Mouse (Mus musculus) MEL (cell line): ENCODE results near the gene Lyg2. TPM values are rescaled to one million over a fixed set of nuclear protein-coding genes. Genes with fewer than 3 reads are reported as not detected.

Source experiments
- DNase-seq: peaks from one replicate; pipeline ENCODE4 v3.0.0; 2011; ENCODE audit warnings: low read depth, low spot score
- H3K27ac ChIP-seq: 2 replicates; pipeline ENCODE4 v1.5.1; 2012; ENCODE audit warnings: low read depth, mild to moderate bottlenecking, control low read depth, low read length, moderate library complexity; ENCODE audit not compliant: control insufficient read depth
- H3K27me3 ChIP-seq, 2 experiments: fragments of 150-350 bp in 1 of 2; sonication (generic) in 1 of 2; 2 replicates each; pipeline ENCODE4 v1.6.1; 2012; ENCODE audit warnings: low read length in 2 of 2, mild to moderate bottlenecking in 2 of 2, improper control_type of control experiment in 1 of 2, moderate library complexity in 1 of 2; ENCODE audit not compliant: insufficient read depth in 2 of 2, control insufficient read depth in 1 of 2
- H3K36me3 ChIP-seq, 2 experiments: 2 replicates each; pipeline ENCODE4 v1.6.1; 2012 to 2014; ENCODE audit warnings: low read length in 2 of 2, improper control_type of control experiment in 1 of 2, inconsistent platforms in 1 of 2, mild to moderate bottlenecking in 1 of 2; ENCODE audit not compliant: insufficient read depth in 2 of 2, control insufficient read depth in 1 of 2
- H3K4me1 ChIP-seq, 2 experiments: fragments of 150-350 bp in 1 of 2; sonication (generic) in 1 of 2; 2 replicates each; pipeline ENCODE4 v1.6.1; 2012; ENCODE audit warnings: low read length in 2 of 2, improper control_type of control experiment in 1 of 2, mild to moderate bottlenecking in 1 of 2; ENCODE audit not compliant: insufficient read depth in 2 of 2, control insufficient read depth in 1 of 2
- H3K4me3 ChIP-seq, 2 experiments: fragments of 150-350 bp in 1 of 2; sonication (generic) in 1 of 2; 2 replicates each; pipeline ENCODE4 v1.5.1; 2012; ENCODE audit warnings: low read depth in 2 of 2, low read length in 2 of 2, mild to moderate bottlenecking in 2 of 2, moderate library complexity in 2 of 2, control low read depth in 1 of 2, improper control_type of control experiment in 1 of 2; ENCODE audit not compliant: control insufficient read depth in 1 of 2, insufficient read depth in 1 of 2
- H3K79me2 ChIP-seq: 2 replicates; pipeline ENCODE4 v1.6.1; 2012; ENCODE audit warnings: mild to moderate bottlenecking, low read length, moderate library complexity; ENCODE audit not compliant: control insufficient read depth, poor library complexity, insufficient read depth
- H3K9ac ChIP-seq: 2 replicates; pipeline ENCODE4 v1.6.1; 2012; ENCODE audit warnings: low read depth, mild to moderate bottlenecking, control low read depth, low read length, moderate library complexity; ENCODE audit not compliant: control insufficient read depth, poor library complexity, severe bottlenecking
- H3K9me3 ChIP-seq: fragments of 150-350 bp; sonication (generic); replicated peaks from 2 replicates; pipeline ENCODE4 v1.6.1; 2012; ENCODE audit warnings: mild to moderate bottlenecking, low read length, improper control_type of control experiment, moderate library complexity; ENCODE audit not compliant: insufficient read depth
- CHD2 ChIP-seq: IDR thresholded peaks from 2 replicates; pipeline ENCODE4 v1.6.1; 2011; ENCODE audit warnings: low read length, improper control_type of control experiment
- E2F4 ChIP-seq: IDR thresholded peaks from 2 replicates; pipeline ENCODE4 v1.6.1; 2011; ENCODE audit warnings: low read depth, low read length, improper control_type of control experiment, borderline replicate concordance
- ELF1 ChIP-seq: IDR thresholded peaks from 2 replicates; pipeline ENCODE4 v1.6.1; 2014; ENCODE audit warnings: low read depth, mild to moderate bottlenecking, inconsistent platforms, low read length, improper control_type of control experiment, moderate library complexity
- EP300 ChIP-seq, 2 experiments: IDR thresholded peaks; 2 replicates each; pipeline ENCODE4 v1.6.1; 2011; ENCODE audit warnings: improper control_type of control experiment in 2 of 2, low read length in 2 of 2, low read depth in 1 of 2, mild to moderate bottlenecking in 1 of 2
- ETS1 ChIP-seq: IDR thresholded peaks from 2 replicates; pipeline ENCODE4 v1.6.1; 2012; ENCODE audit warnings: low read depth, mild to moderate bottlenecking, inconsistent platforms, low read length, improper control_type of control experiment, moderate library complexity
- GABPA ChIP-seq: IDR thresholded peaks from 2 replicates; pipeline ENCODE4 v1.6.1; 2012; ENCODE audit warnings: low read depth, mild to moderate bottlenecking, inconsistent platforms, low read length, improper control_type of control experiment, moderate library complexity
- GATA1 ChIP-seq: IDR thresholded peaks from 2 replicates; pipeline ENCODE4 v1.6.1; 2011; ENCODE audit warnings: low read depth, low read length, improper control_type of control experiment
- JUND ChIP-seq: IDR thresholded peaks from 2 replicates; pipeline ENCODE4 v1.6.1; 2011; ENCODE audit warnings: low read depth, mild to moderate bottlenecking, improper control_type of control experiment, low read length
- KAT2A ChIP-seq: conservative IDR thresholded peaks from 2 replicates; pipeline ENCODE4 v1.6.1; 2012; ENCODE audit warnings: low read depth, low read length, improper control_type of control experiment, inconsistent platforms
- MAX ChIP-seq: IDR thresholded peaks from 2 replicates; pipeline ENCODE4 v1.6.1; 2011; ENCODE audit warnings: low read length, improper control_type of control experiment
- MEF2A ChIP-seq: IDR thresholded peaks from 2 replicates; pipeline ENCODE4 v1.6.1; 2014; ENCODE audit warnings: low read depth, mild to moderate bottlenecking, inconsistent platforms, low read length, improper control_type of control experiment; ENCODE audit not compliant: poor library complexity, insufficient replicate concordance, severe bottlenecking; ENCODE audit errors: extremely low read depth
- MXI1 ChIP-seq: IDR thresholded peaks from 2 replicates; pipeline ENCODE4 v1.6.1; 2011; ENCODE audit warnings: mild to moderate bottlenecking, low read depth, low read length, improper control_type of control experiment
- MYB ChIP-seq: IDR thresholded peaks from 2 replicates; pipeline ENCODE4 v1.6.1; 2011; ENCODE audit warnings: mild to moderate bottlenecking, low read depth, low read length, improper control_type of control experiment
- MYC ChIP-seq: IDR thresholded peaks from 2 replicates; pipeline ENCODE4 v1.6.1; 2011; ENCODE audit warnings: low read depth, mild to moderate bottlenecking, low read length, improper control_type of control experiment, moderate library complexity
- NELFE ChIP-seq: IDR thresholded peaks from 2 replicates; pipeline ENCODE4 v1.6.1; 2011; ENCODE audit warnings: low read depth, low read length, improper control_type of control experiment
- POLR2A ChIP-seq, 2 experiments: IDR thresholded peaks; 2 replicates each; pipeline ENCODE4 v1.6.1; 2011 to 2012; ENCODE audit warnings: low read length in 2 of 2, mild to moderate bottlenecking in 2 of 2, control low read depth in 1 of 2, improper control_type of control experiment in 1 of 2, low read depth in 1 of 2, moderate library complexity in 1 of 2; ENCODE audit not compliant: control insufficient read depth in 1 of 2, insufficient read depth in 1 of 2, poor library complexity in 1 of 2
- POLR2AphosphoS2 ChIP-seq: IDR thresholded peaks from 2 replicates; pipeline ENCODE4 v1.6.1; 2011; ENCODE audit warnings: low read length, improper control_type of control experiment
- RCOR1 ChIP-seq: IDR thresholded peaks from 2 replicates; pipeline ENCODE4 v1.6.1; 2012; ENCODE audit warnings: low read depth, mild to moderate bottlenecking, inconsistent platforms, low read length, improper control_type of control experiment
- SIN3A ChIP-seq: IDR thresholded peaks from 2 replicates; pipeline ENCODE4 v1.6.1; 2012; ENCODE audit warnings: low read length, improper control_type of control experiment, inconsistent platforms
- SMC3 ChIP-seq: IDR thresholded peaks from 2 replicates; pipeline ENCODE4 v1.6.1; 2011; ENCODE audit warnings: low read depth, low read length, improper control_type of control experiment
- TAL1 ChIP-seq: IDR thresholded peaks from 2 replicates; pipeline ENCODE4 v1.6.1; 2012; ENCODE audit warnings: mild to moderate bottlenecking, inconsistent platforms, low read length, moderate library complexity, mixed read lengths
- TBP ChIP-seq: IDR thresholded peaks from 2 replicates; pipeline ENCODE4 v1.8.0; 2011; ENCODE audit warnings: low read depth, low read length, improper control_type of control experiment
- USF1 ChIP-seq: IDR thresholded peaks from 2 replicates; pipeline ENCODE4 v1.6.1; 2014; ENCODE audit warnings: low read depth, mild to moderate bottlenecking, inconsistent platforms, low read length, improper control_type of control experiment, moderate library complexity
- USF2 ChIP-seq, 2 experiments: IDR thresholded peaks; 2 replicates each; pipeline ENCODE4 v1.6.1; 2011 to 2012; ENCODE audit warnings: improper control_type of control experiment in 2 of 2, low read length in 2 of 2, borderline replicate concordance in 1 of 2, inconsistent platforms in 1 of 2, low read depth in 1 of 2, mild to moderate bottlenecking in 1 of 2; ENCODE audit not compliant: insufficient read depth in 1 of 2
- ZC3H11A ChIP-seq: IDR thresholded peaks from 2 replicates; pipeline ENCODE4 v1.6.1; 2012; ENCODE audit warnings: low read depth, mild to moderate bottlenecking, inconsistent platforms, low read length, improper control_type of control experiment
- ZKSCAN1 ChIP-seq: IDR thresholded peaks from 2 replicates; pipeline ENCODE4 v1.6.1; 2012; ENCODE audit warnings: low read depth, mild to moderate bottlenecking, inconsistent platforms, low read length, improper control_type of control experiment, moderate library complexity
- ZMIZ1 ChIP-seq: IDR thresholded peaks from 2 replicates; pipeline ENCODE4 v1.6.1; 2012; ENCODE audit warnings: low read depth, mild to moderate bottlenecking, inconsistent platforms, low read length, improper control_type of control experiment, moderate library complexity
- ZNF384 ChIP-seq: IDR thresholded peaks from 2 replicates; pipeline ENCODE4 v1.6.1; 2012; ENCODE audit warnings: low read depth, mild to moderate bottlenecking, inconsistent platforms, low read length, improper control_type of control experiment
- polyA plus RNA-seq, 2 experiments: library from polyadenylated mRNA; stranded (reverse) in 1 of 2; unstranded in 1 of 2; fragments of >175 nt in 1 of 2; fragments of >200 nt in 1 of 2; gene quantifications; 2 replicates each; pipeline versions ENCODE4 v1.2.1 to v1.2.4; 2012; ENCODE audit warnings: low replicate concordance in 2 of 2, low read depth in 1 of 2; ENCODE audit not compliant: insufficient read length in 2 of 2, insufficient read depth in 1 of 2, missing spikeins in 1 of 2
- total RNA-seq: library from RNA; depleted of rRNA; stranded (reverse); fragments of 300-350 nt; gene quantifications from 2 replicates; pipeline ENCODE4 v1.2.3, GENCODE M21; 2012

Lyg2 gene
- total and polyA plus RNA-seq, 3 experiments = not detected

- TF ChIP-seq E2F4 (peak; percentile 87), JUND (0 out of 2 replicates have a peak, but pooled peaks have one; percentile 29), MYC (peak; percentile 85)
Measured at GRCm38 (mm10) chr1:37890025-37890652, 26.2 kb downstream of the Lyg2 start, which contains the start of the genes Mitd1 and Mrpl30 (continued).

GRCm38 (mm10) chr1:37889206-37889605 lies 27.1 kb downstream of the Lyg2 start:
- H3K9ac ChIP-seq = peak overlapping the region; percentile 92
- H3K9me3 ChIP-seq = no peaks in the 10 kb centered on the region
- H3K27ac ChIP-seq = no peak overlapping the region; the same call in 1 of the 2 replicates
- H3K4me1 ChIP-seq = peaks cover 0 to 14% of the 10 kb centered on the region in 2 experiments; a peak in 1 of 4 replicates
- DNase-seq = peak; percentile 40
- peak overlapping the region; percentile 79 to 92 for H3K4me3 ChIP-seq
- TF ChIP-seq USF1 (no peak), MEF2A (no peak), USF2 (IDR thresholded peaks at IDR 0.05; ENCODE audit: borderline replicate concordance in 1 of 2, insufficient read depth in 1 of 2, low read depth in 1 of 2, low read length in 2 of 2) (no peak), KAT2A (no peak), GATA1 (no peak), ZMIZ1 (no peak), ZNF384 (no peak), TAL1 (no peak), RCOR1 (no peak), MAX (no peak), MYC (no peak), EP300 (IDR thresholded peaks at IDR 0.05; ENCODE audit: low read depth in 1 of 2, low read length in 2 of 2) (no peak)
- TF ChIP-seq, all 39 proteins: peak for 0
- Histone ChIP-seq H3K36me3 (peaks cover 2 to 10% of the 10 kb centered on the region in 2 experiments; a peak in 3 of 4 replicates), H3K79me2 (peaks cover 28% of the 10 kb centered on the region), H3K27me3 (no peaks in the 10 kb centered on the region)

DNA sequence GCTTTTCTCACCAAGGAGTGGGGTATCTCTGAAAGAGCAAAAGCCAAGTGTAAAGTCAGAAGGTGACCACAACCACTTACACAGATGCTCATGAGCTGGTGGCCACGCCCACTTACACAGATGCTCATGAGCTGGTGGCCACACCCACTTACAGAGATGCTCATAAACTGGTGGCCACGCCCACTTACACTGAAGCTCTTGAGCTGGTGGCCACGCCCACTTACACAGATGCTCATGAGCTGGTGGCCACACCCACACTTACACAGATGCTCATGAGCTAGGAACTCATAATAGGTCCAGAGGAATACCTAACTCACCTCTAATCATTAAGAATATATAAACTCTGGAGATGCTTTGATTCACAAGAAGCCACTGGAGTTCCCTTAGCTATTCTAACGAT lies 31.8 kb downstream of the Lyg2 start:
- H3K4me3 ChIP-seq = no peak overlapping the region
- H3K4me1 ChIP-seq = peaks cover 0 to 10% of the 10 kb centered on the region in 2 experiments; a peak in 1 of 4 replicates
- DNase-seq = peak; percentile 81
- no peak overlapping the region for H3K27ac ChIP-seq
- peaks cover 5% of the 10 kb centered on the region for H3K79me2 ChIP-seq
- no peak overlapping the region for H3K9ac ChIP-seq
- no peaks in the 10 kb centered on the region for H3K9me3 ChIP-seq
- no peak for TF ChIP-seq POLR2A (IDR thresholded peaks at IDR 0.05; ENCODE audit: control insufficient read depth in 1 of 2, insufficient read depth in 1 of 2, low read depth in 1 of 2, low read length in 2 of 2, poor library complexity in 1 of 2)
- no peak for TF ChIP-seq NELFE
- TF ChIP-seq E2F4 = no peak
- TF ChIP-seq ZC3H11A = no peak
- TF ChIP-seq KAT2A = no peak
- no peak for TF ChIP-seq SMC3
- no peak for TF ChIP-seq ZKSCAN1
- TF ChIP-seq MYB = no peak
- no peak for TF ChIP-seq SIN3A
- TF ChIP-seq ETS1 = no peak
- no peak for TF ChIP-seq POLR2AphosphoS2
- TF ChIP-seq MYC = no peak
- no peak for TF ChIP-seq ELF1
- no peak for TF ChIP-seq TBP
- no peak for TF ChIP-seq GABPA
- no peak for TF ChIP-seq EP300 (IDR thresholded peaks at IDR 0.05; ENCODE audit: low read depth in 1 of 2, low read length in 2 of 2)
- no peak for TF ChIP-seq MXI1
- TF ChIP-seq MEF2A = no peak
- no peak for TF ChIP-seq CHD2
- H3K36me3 ChIP-seq = peaks cover 4 to 5% of the 10 kb centered on the region in 2 experiments; a peak in 3 of 4 replicates
- no peaks in the 10 kb centered on the region for H3K27me3 ChIP-seq
